Mouse (Mus musculus): ENCODE measurements around the gene Chst14.

DNA sequence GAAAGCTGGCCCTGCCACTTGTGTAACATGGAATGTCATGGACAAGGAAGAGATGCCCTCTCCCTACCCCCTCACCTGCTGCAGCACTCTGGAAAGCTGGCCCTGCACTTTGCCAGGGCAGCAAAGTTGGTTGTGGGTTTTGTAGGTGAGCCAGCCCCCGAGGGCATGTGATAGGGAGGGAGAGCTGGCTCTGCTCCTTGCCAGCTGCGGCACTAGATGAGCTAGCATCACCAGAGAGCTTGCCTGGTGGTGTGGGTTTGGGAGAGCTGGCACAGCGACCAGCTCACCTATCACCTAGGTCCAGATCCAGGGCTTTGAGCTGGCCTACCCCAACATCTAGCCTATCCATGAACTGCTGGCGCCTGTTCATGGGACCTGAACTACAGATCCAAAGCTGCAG lies 22.5 kb downstream of the Chst14 start:
- TF ChIP-seq POLR2A (IDR thresholded peaks at IDR 0.05; ENCODE audit: insufficient read depth, low read depth, low read length) (no peak), CTCF (IDR thresholded peaks at IDR 0.05) (no peak)

Measured in heart, adult 2 months (tissue).